Mouse (Mus musculus): Measurements from ENCODE around the gene Dyrk1a.

GRCm38 (mm10) chr16:94590214-94590613 is 20.4 kb downstream of the Dyrk1a start:
- TF ChIP-seq CTCF (IDR thresholded peaks at IDR 0.05; ENCODE audit: low read depth): no peak
- TF ChIP-seq EP300 (IDR thresholded peaks at IDR 0.05; ENCODE audit: low read depth): no peak
